Mouse (Mus musculus): ENCODE results near the gene Itgav.

The Itgav gene

GRCm38 (mm10) chr2:83723921-83724826 is at the start of gene Itgav:
Gene Itgav, plus strand, starts transcription at chr2:83724397.
- no peak for DNase-seq (ENCODE audit: extremely low read depth, low read depth, low spot score)

GRCm38 (mm10) chr2:83674421-83674820 is 49.8 kb upstream of the Itgav start:
- no peak for DNase-seq (ENCODE audit: extremely low read depth, low read depth, low spot score)

GRCm38 (mm10) chr2:83674896-83675295 is 49.3 kb upstream of the Itgav start:
- no peak for DNase-seq (ENCODE audit: extremely low read depth, low read depth, low spot score)

- no peak for DNase-seq (ENCODE audit: extremely low read depth, low read depth, low spot score)
These were observed 48.5 kb upstream of the Itgav start for GRCm38 (mm10) chr2:83675681-83676080.

- DNase-seq (ENCODE audit: extremely low read depth, low read depth, low spot score) = no peak
These were observed 47.8 kb upstream of the Itgav start for GRCm38 (mm10) chr2:83676226-83676870.

- no peak for DNase-seq (ENCODE audit: extremely low read depth, low read depth, low spot score)
These were observed 42.9 kb upstream of the Itgav start for GRCm38 (mm10) chr2:83681332-83681731.

- no peak for DNase-seq (ENCODE audit: extremely low read depth, low read depth, low spot score)
These were observed 42.4 kb upstream of the Itgav start for GRCm38 (mm10) chr2:83681785-83682184.

GRCm38 (mm10) chr2:83682282-83682681 is 41.9 kb upstream of the Itgav start:
- no peak for DNase-seq (ENCODE audit: extremely low read depth, low read depth, low spot score)

- no peak for DNase-seq (ENCODE audit: extremely low read depth, low read depth, low spot score)
These were observed 40.3 kb upstream of the Itgav start for GRCm38 (mm10) chr2:83683731-83684519.

- no peak for DNase-seq (ENCODE audit: extremely low read depth, low read depth, low spot score)
These were observed 39.5 kb upstream of the Itgav start for GRCm38 (mm10) chr2:83684691-83685090.

- no peak for DNase-seq (ENCODE audit: extremely low read depth, low read depth, low spot score)
These were observed 33.8 kb upstream of the Itgav start for GRCm38 (mm10) chr2:83690372-83690771.

GRCm38 (mm10) chr2:83692651-83693545 is 31.3 kb upstream of the Itgav start:
- no peak for DNase-seq (ENCODE audit: extremely low read depth, low read depth, low spot score)

- DNase-seq (ENCODE audit: extremely low read depth, low read depth, low spot score) = no peak
These were observed 30.1 kb upstream of the Itgav start for GRCm38 (mm10) chr2:83694061-83694460.

- DNase-seq (ENCODE audit: extremely low read depth, low read depth, low spot score) = no peak
These were observed 28.6 kb upstream of the Itgav start for GRCm38 (mm10) chr2:83695345-83696247.

GRCm38 (mm10) chr2:83698484-83698883 is 25.7 kb upstream of the Itgav start:
- DNase-seq (ENCODE audit: extremely low read depth, low read depth, low spot score) = no peak

GRCm38 (mm10) chr2:83699324-83699723 is 24.9 kb upstream of the Itgav start:
- no peak for DNase-seq (ENCODE audit: extremely low read depth, low read depth, low spot score)

- no peak for DNase-seq (ENCODE audit: extremely low read depth, low read depth, low spot score)
These were observed 23.5 kb upstream of the Itgav start for GRCm38 (mm10) chr2:83700667-83701066.

GRCm38 (mm10) chr2:83702411-83702810 is 21.8 kb upstream of the Itgav start:
- DNase-seq (ENCODE audit: extremely low read depth, low read depth, low spot score) = no peak

GRCm38 (mm10) chr2:83705580-83706158 is 18.5 kb upstream of the Itgav start:
- DNase-seq (ENCODE audit: extremely low read depth, low read depth, low spot score) = no peak
